Mouse (Mus musculus) frontal cortex, postnatal 36 days (tissue): ENCODE measurements at regions not wholly inside any gene's neighbourhood (a gene's known extent, or its start where the extent isn't known, plus 50 kb on each side); places are given as distances from the start of the nearest gene placed in this dataset.

Experiments used
- DNase-seq, 2 experiments: peaks; one replicate each; pipeline ENCODE4 v3.0.0; 2022; ENCODE audit warnings: low spot score in 2 of 2

DNA sequence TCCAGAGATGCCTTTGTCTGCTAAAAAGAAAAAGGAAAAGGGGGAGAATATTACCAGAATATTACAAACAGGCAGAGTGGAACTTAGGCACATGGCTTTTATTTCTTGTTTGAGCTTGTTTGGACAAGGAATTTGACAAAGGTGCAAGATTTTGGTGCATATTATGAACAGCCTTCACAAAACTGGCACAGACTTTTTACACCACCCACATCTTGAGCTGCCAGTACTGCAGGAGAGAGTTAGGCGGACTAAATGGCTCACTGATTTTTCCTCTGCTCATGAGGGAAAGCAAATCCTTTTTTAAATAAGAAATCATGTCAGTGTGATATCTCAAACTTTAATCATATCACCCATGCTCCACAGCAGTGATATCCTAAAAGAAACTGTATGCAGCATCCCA is 97.9 kb upstream of the F9 start:
- DNase-seq = peak; percentile 7 to 12
